Mouse (Mus musculus) gastrocnemius, postnatal 14 days (tissue): ENCODE results near the gene Atp8b5. TPM values are rescaled to one million over a fixed set of nuclear protein-coding genes. Genes with fewer than 3 reads are reported as not detected.

ENCODE experiments used
- DNase-seq: peaks from one replicate; pipeline ENCODE4 v3.0.0; 2021; ENCODE audit warnings: mixed read lengths
- intact Hi-C: fragments of 180-260 bp; cut with DNase I; formaldehyde crosslinking; loops from one replicate; pipeline ENCODE4 v1.15.1; 2025; ENCODE audit warnings: low total_unique reads
- long read RNA-seq, 2 experiments: library from polyadenylated mRNA; stranded (forward); transcript quantifications; one replicate each; pipeline ENCODE4 v2.0.0; 2021
- total RNA-seq, 2 experiments: library from RNA; stranded (reverse); gene quantifications; 2 replicates each; pipeline ENCODE4 v1.2.3; 2021

The Atp8b5 gene
- under 1 TPM; 0.09 to 0.10 TPM for total RNA-seq
- long read RNA-seq, experiment 1: 0 reads
- long read RNA-seq, experiment 2, partial matches to known transcripts: 0 of 1 reads
- long read RNA-seq, experiment 2, other reads (novel, unspliced or antisense): 1 of 1 reads

DNA sequence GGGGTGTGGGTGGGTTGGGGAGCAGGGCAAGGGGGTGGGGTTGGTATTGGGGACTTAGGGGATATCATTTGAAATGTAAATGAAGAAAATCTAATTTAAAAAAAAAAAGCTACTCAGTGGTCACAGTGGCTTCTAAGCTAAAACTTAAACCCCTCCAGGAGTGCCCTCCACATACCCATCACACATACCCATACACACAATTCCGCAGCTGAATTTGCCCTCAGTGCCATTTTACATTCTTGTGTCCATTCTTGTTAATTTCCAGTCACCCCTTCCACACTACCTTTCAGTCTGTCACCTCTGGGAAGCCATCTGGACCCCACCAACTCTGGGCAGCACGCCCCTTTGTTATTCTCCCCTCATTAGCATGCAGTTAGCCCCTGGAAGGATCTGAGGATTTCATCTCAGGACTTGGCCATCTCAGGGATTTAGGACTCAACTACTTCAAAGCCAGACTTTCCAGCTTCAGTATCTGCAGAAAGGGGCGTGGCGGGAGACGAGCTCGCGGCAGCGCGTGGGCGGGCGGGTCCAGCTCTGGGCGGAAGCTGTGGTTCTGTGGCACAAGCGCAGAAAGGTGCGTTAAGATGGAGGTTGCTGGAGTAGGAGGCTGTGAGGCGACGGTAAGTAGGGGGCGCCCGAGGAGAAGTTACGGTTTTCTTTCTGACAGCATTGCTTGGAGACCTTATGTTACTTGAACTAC lies at the start of gene Atp8b5:
Atp8b5 (plus strand) TSS at position 537 of the 700 bp plus-strand sequence.
- peak; percentile 70 for DNase-seq
- intact Hi-C loops: loop anchor here (5.0 kb wide), 1 partner anchor 156 kb away; no protein-coding TSS in a partner anchor

DNA sequence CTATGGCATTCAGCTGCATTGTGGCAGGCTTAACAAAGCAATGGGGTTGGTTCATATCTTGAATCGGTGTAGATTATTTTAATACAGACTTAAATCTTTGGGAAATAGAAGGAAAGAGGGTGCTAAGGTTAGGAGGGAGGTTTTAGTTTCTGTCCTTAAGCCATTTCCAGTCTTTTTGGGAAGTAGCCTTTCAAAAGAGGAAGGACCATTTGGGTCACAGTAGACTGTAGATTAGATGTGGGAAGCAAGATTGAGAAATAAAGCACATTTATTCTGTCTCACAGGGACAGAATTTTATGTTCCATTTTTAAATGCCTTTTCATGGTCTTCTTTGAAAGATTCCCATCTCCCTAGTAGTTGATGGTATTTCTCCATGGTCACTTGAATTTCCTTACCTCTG lies 49.0 kb upstream of the Atp8b5 start:
- no peak for DNase-seq
- intact Hi-C loops: no loop called here

DNA sequence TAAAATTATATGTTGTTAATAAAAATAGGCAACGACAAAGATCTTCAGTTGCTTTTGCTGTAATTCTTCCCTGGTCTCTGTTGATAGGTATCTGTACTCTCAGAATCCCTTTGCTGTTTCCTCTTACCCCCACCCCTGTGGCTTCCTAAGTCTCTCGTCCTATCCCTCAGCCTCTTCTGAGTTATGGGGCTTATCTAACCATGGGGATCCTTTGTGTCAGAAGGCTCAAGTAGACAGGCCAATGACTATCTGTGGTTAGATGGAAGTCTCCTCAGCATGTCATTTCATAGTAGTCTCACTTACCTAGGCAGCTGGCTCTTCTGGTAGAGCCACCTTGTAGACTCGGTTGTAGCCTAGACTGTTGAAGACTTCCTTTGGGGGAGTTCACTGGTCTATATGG lies 35.1 kb upstream of the Atp8b5 start:
- DNase-seq: no peak
- intact Hi-C loops: no loop called here

DNA sequence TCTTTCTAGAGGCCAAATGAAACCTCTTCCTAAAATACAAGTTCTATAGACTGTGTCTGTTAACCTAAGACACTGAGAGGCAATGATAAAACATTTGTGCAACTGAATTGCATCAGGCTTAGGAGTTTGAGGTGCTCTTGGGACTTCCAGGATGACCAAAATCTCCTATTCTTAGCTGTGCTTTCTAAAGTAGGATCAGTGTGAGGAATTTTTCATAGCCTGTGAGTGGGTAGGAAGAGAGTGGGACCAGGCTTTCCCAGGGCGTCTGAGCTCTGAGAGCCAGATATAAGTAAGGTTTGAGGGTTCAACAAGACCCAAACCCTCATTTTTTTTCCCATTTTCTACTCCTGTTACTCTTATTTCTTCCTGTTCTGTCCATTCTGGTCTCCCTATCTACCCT lies 34.0 kb upstream of the Atp8b5 start:
- intact Hi-C loops: no loop called here
- DNase-seq: no peak

DNA sequence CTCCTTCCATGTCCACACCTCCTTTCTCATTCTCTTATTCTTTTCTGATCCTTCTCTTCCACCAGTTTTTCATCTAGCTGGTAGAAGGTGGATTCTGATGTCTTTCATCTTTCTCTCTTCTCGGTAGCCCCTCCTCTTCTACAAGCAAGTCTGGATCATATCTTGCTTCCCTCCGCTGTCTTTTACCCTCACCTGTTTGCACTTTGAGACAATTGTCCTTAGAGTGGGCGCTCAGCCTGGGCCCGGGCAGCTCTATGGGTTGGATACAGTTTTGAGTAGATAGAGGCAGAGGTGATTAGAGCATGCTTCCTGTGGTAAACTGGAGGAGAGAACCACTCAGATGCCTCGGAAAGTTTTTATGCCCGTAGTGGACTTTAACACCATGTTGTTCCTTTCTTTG lies 33.5 kb upstream of the Atp8b5 start:
- no peak for DNase-seq
- intact Hi-C loops: no loop called here

DNA sequence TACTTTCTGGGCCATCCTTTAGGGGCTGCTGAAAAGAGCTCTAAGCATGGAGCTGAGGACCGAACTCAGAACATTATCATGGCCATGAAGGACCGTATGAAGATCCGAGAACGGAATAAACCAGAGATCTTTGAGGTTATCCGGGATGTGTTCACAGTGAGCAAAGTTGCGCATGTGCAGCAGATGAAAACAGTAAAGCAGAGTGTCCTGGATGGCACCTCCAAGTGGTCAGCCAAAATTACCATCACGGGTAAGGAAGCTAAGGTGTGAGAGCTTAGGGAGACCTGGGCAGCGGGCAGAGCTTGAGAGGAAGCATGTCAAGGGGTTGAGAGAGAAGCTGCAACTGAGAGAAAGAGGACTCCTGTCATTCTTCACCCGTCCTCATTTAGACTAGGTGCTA lies 30.1 kb upstream of the Atp8b5 start:
- intact Hi-C loops: no loop called here
- no peak for DNase-seq

DNA sequence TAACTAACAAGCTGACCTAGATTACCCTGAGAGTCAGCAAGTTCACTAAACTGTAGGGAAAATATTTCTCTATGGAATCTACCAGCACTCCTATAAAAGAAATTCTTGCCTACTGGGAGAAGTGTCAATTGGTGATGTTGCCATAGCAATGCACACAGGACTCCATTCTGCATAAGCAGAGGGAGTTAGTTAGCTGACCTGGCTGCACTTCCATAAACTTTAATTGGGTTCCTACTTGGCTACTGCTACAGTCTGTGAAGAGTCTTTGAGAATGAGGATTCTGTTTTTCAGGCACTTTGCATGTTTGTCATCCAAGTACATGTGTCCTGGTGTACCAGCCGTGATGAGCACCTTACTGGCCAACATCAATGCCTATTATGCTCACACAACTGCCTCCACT lies 26.2 kb upstream of the Atp8b5 start:
- intact Hi-C loops: no loop called here
- no peak for DNase-seq

DNA sequence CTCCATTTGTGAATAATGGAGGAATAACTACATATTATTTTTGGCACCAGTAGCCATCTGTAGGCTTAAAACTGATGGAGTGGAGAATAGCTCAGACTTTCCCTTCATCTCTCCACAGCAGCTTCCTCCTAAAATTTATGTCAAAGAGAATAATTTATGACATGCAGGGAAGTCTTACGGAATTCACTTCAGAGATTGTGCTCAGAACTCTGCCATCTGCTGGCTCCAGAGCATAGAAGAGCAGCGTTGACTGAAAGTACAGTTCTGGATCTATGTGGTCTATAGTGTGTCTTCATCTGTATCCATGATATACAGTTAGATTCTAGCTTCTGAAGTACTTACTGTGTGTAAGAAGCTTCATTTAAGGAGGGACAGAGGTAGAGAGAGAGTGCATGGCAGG lies 22.9 kb upstream of the Atp8b5 start:
- intact Hi-C loops: no loop called here

DNA sequence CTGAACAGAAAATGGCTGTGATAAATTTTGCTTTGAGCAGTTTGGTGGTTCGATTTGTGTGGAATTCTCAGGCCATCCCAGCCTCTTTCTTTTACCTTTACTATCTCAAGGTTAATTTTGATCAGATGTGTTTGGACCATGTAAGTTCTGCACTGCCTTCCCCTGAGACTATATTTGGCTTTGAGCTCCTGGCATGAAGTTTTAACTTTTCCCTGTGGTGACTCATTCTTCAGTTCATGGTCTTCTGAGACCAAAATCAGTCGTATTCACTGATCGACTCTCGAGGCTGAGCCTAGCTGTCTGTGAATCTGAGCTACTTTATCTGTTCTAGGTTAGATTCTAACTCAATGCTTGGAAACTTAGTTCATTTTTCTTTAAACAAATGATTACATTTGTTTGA lies 21.2 kb upstream of the Atp8b5 start:
- intact Hi-C loops: no loop called here
- DNase-seq: no peak

More for the DNA sequence above, 22.9 kb upstream of the Atp8b5 start:
- DNase-seq: no peak

DNA sequence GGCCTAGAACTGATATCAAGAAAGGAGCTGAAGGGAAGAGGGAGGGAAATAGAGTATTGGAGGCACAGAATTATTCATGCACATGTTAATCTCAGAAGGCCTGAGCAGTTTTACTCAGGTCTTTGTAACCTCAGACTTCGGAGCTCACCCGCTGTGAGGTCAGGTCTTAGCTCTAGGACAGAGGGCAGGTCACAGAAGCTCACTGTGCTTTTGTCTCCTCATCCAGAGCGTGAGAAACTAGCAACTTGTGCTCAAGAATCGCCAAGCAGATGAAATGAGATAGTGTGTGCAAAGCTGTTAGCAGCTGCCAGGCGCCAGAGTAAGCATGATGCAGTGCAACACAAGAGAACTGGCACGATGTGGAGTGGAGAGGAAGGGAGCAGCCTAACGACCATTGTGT lies 18.9 kb upstream of the Atp8b5 start:
- intact Hi-C loops: no loop called here
- DNase-seq: no peak

DNA sequence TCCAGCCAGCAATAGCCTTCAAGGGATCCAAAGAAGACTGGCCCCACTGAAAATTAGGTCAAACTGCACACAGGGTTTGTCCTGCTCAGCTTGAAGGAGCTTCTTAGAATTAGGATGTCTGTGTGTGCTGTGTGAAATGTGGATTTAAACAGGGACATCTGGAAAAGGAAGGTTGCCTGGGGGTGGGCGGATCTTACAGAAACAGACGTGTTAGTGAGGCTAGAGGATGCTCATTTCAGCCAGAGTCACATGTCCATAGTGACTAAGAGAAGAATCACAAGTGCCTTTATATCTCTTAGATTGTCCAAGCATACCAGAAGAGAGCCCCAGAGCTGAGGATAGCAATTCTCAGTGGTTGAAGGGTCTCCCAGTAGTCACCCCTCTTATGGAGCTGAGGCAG lies 18.1 kb upstream of the Atp8b5 start:
- no peak for DNase-seq
- intact Hi-C loops: no loop called here

DNA sequence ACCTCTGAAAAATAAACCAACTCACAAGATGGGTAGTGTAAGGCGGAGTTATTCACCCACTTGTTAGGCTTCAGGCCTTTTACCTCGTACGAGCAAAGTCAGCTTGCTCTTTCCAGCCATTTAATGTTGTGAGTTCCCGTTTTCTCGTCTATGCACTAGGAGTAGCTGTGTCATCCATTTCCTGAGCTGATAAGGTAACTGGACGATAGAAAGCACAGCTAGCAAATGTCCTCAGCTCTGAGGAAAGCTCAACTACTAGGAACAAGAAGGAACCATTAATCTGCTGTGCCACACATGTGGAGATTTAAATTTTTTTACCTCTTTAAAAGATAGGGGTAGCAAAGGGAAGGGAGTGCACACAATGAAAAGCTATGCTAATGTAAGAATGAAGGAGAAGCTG lies 15.7 kb upstream of the Atp8b5 start:
- intact Hi-C loops: loop anchor here (10.0 kb wide), 1 partner anchor 176 kb away; no protein-coding TSS in a partner anchor
- DNase-seq: no peak

DNA sequence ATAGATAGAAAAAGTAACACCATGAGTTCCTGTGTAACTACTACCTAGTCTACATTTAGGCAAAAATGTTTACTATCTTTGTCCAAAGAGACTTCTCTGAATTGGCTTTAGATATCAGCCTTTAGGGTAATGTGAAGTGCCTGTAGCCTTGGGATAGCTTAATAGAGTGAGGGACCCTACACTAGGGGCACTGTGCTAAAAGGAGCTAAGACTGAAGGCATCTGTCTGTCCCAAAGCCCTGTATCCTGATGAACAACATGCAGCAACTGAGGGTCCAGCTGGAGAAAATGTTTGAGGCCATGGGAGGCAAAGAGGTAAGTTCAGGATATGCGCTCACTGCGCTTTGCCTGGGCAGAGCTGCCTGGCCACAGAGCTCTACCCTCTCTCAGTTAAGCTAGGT lies 9.9 kb upstream of the Atp8b5 start:
- no peak for DNase-seq
- intact Hi-C loops: loop anchor here (10.0 kb wide), 1 partner anchor 182 kb away; no protein-coding TSS in a partner anchor

DNA sequence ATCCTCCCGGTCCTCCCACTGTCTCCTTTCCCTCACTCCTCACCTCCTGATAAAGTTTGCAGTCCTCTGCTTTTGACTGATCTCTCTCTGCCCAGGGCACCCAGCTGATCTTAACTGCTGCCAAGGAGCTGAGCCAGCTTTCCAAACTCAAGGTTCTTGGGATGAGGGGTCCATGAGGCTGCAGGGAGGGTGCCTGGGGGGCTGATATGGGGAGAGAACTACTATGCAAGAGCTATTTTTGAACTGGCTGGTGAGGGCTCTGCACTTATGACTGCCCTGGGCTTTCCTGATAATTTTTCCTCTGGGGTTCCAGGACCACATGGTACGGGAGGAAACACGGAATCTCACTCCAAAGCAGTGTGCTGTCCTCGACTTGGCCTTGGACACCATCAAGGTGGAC lies 8.4 kb upstream of the Atp8b5 start:
- no peak for DNase-seq
- intact Hi-C loops: loop anchor here (10.0 kb wide), 1 partner anchor 184 kb away; no protein-coding TSS in a partner anchor

DNA sequence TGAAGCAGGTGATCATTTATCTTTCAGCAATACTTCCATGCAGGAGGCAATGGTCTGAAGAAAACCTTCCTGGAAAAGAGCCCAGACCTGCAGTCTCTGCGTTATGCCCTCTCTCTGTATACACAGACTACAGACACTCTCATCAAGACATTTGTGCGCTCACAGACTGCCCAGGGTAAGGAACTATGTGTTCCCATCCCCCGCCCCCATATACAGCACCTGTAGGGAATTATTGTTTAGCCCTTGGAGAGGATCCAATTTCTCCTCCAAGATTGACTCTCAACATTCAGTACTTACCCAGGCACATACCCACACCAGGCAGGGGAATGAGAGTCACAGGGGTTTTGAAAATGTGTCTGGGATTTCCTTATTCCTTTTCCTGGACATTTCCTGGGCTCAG lies 7.5 kb upstream of the Atp8b5 start:
- intact Hi-C loops: loop anchor here (10.0 kb wide), 1 partner anchor 185 kb away; no protein-coding TSS in a partner anchor
- DNase-seq: no peak

DNA sequence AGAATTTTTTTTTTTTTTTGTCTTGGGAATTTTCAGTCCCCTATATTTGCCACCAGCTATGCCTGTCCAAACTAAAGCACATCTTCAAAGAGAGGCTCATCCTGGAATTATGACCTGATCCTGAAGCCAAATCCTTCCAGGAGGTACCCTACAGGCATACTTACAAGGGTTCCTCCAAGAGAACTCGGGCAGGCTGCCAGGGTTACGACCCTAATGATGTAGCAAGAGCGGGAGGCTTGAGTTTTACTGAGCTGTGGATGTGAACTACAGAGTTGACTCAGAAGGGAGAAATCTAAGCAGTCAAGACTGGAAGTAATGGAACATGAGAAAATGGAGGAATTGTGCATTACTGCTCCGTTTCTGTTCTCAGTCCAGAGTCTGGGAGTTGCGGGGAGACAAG lies 6.9 kb upstream of the Atp8b5 start:
- DNase-seq: peak; percentile 13
- intact Hi-C loops: no loop called here

DNA sequence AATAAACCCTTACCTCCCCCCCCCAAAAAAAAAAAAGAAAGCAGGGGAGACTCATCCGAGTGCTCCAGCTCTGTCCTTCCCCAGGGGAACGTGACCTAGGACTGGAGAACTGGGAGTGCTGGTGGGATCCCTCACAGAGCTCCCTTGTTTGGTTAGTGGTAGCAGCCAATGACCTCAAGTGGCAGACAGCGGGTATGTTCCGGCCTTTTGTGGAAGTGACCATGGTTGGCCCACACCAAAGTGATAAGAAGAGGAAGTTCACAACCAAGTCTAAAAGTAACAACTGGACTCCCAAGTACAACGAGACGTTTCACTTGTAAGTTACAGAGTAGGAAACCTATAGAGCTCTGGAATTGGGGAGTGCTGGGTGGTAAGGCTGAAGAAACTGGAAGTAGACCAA lies 4.1 kb upstream of the Atp8b5 start:
- DNase-seq: no peak
- intact Hi-C loops: no loop called here

DNA sequence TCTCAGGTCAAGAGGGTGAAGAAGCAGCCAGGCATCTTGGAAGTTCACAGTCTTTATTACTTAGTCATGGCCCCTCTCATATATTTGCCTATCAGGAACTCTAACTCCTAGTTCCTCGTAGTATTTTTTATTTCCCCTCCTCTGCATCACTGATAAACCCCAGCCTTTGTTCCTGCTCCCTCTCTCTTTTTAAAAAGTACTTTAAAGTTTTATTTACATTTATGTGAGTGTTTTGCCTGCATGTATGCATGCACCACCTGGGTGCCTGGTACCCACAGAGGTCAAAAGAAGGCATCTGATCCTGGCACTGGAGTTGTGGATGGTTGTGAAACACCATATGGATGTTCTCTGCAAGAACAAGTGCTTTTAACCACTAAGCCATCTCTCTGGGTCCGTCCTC lies 813 bp upstream of the Atp8b5 start:
- no peak for DNase-seq
- intact Hi-C loops: loop anchor here (5.0 kb wide), 1 partner anchor 156 kb away; no protein-coding TSS in a partner anchor

DNA sequence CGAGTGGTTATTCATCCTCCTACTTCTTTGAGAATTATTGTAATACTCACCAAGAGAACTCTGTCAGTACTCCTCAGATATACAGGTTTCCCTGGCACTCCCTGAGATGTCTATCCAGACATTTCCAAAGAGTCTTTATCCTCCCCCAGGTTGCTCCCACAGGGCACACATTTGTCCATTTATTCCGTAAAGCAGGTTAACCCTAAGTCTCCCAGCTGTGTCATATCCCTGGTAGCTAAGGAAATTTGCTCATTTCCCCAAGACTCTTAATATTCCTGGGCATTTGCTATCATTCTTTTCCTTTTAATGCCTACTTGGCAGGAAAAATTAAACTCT lies 332 bp downstream of the Atp8b5 start:
- intact Hi-C loops: loop anchor here (5.0 kb wide), 1 partner anchor 155 kb away; no protein-coding TSS in a partner anchor
- DNase-seq: no peak

DNA sequence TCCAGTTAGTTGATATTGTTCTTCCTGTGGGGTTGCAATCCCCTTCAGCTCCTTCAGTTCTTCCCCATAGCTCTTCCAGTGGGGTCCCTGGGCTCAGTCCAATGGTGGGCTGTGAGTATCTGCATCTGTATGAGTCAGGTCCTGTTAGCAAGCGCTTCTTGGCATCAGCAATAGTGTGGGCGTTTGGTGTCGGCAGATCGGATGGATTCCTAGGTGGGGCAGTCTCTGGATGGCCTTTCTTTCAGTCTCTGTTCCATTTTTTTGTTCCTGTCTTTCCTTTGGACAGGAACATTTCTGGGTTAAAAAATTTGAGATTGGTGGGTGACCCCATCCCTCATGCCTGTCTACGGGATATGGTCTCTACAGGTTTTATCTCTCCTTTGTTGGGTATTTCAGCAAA lies 18.5 kb downstream of the Atp8b5 start:
- intact Hi-C loops: no loop called here
- no peak for DNase-seq

DNA sequence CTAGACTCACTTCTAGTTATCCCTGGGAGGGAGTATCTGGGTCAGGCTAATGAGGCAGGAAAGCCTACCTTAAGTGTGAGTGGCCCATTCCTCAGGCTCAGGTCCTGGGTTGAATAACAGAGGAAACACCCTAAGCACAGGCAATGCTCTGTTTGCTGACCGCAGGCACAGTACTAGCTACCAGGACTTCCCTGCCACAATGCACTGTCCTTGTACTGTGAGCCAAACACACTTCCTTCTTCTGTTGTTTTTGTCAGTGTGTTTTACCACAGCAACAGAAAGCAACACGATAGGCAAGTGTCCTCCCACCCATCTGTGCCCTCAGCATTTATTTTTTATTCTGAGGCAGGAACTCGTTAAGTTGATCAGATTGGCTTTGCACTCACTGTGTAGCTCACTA lies 20.3 kb downstream of the Atp8b5 start:
- intact Hi-C loops: no loop called here
- DNase-seq: no peak
